Mouse (Mus musculus): ENCODE data around the gene Fbxo39.

The Fbxo39 gene

GRCm38 (mm10) chr11:72314151-72314895 lies at the start of gene Fbxo39:
Fbxo39 (plus strand) TSS chr11:72314444.
- no peak for DNase-seq (ENCODE audit: low read depth, low spot score)

GRCm38 (mm10) chr11:72265483-72265882 lies 48.8 kb upstream of the Fbxo39 start:
- no peak for DNase-seq (ENCODE audit: low read depth, low spot score)

- no peak for DNase-seq (ENCODE audit: low read depth, low spot score)
These were observed 47.9 kb upstream of the Fbxo39 start for GRCm38 (mm10) chr11:72266207-72266959.

GRCm38 (mm10) chr11:72266960-72267560 lies 47.2 kb upstream of the Fbxo39 start, which contains the start of gene Slc13a5:
Slc13a5 (minus strand) TSS chr11:72267222.
- no peak for DNase-seq (ENCODE audit: low read depth, low spot score)

GRCm38 (mm10) chr11:72271761-72272160 lies 42.5 kb upstream of the Fbxo39 start:
- no peak for DNase-seq (ENCODE audit: low read depth, low spot score)

- DNase-seq (ENCODE audit: low read depth, low spot score): no peak
These were observed 40.9 kb upstream of the Fbxo39 start for GRCm38 (mm10) chr11:72273341-72273740.

- DNase-seq (ENCODE audit: low read depth, low spot score): no peak
These were observed 32.9 kb upstream of the Fbxo39 start for GRCm38 (mm10) chr11:72281143-72281851.

- DNase-seq (ENCODE audit: low read depth, low spot score): no peak
These were observed 32.3 kb upstream of the Fbxo39 start for GRCm38 (mm10) chr11:72281852-72282400.

GRCm38 (mm10) chr11:72283486-72284224 lies 30.6 kb upstream of the Fbxo39 start:
- DNase-seq (ENCODE audit: low read depth, low spot score): no peak

GRCm38 (mm10) chr11:72284532-72285182 lies 29.6 kb upstream of the Fbxo39 start:
- no peak for DNase-seq (ENCODE audit: low read depth, low spot score)

- no peak for DNase-seq (ENCODE audit: low read depth, low spot score)
These were observed 28.2 kb upstream of the Fbxo39 start for GRCm38 (mm10) chr11:72285971-72286480.

GRCm38 (mm10) chr11:72286651-72287050 lies 27.6 kb upstream of the Fbxo39 start:
- DNase-seq (ENCODE audit: low read depth, low spot score): no peak

GRCm38 (mm10) chr11:72287126-72287525 lies 27.1 kb upstream of the Fbxo39 start:
- DNase-seq (ENCODE audit: low read depth, low spot score): no peak

- DNase-seq (ENCODE audit: low read depth, low spot score): no peak
These were observed 26.7 kb upstream of the Fbxo39 start for GRCm38 (mm10) chr11:72287543-72287942.

- DNase-seq (ENCODE audit: low read depth, low spot score): no peak
These were observed 21.1 kb upstream of the Fbxo39 start for GRCm38 (mm10) chr11:72293116-72293515.

GRCm38 (mm10) chr11:72301334-72301733 lies 12.9 kb upstream of the Fbxo39 start, which contains the start of gene Xaf1:
Xaf1 (plus strand) TSS chr11:72301629.
- DNase-seq (ENCODE audit: low read depth, low spot score): peak; percentile 39

GRCm38 (mm10) chr11:72302230-72302629 lies 12.0 kb upstream of the Fbxo39 start:
- no peak for DNase-seq (ENCODE audit: low read depth, low spot score)

- no peak for DNase-seq (ENCODE audit: low read depth, low spot score)
These were observed 6.8 kb upstream of the Fbxo39 start for GRCm38 (mm10) chr11:72307461-72307860.

- no peak for DNase-seq (ENCODE audit: low read depth, low spot score)
These were observed 5.3 kb upstream of the Fbxo39 start for GRCm38 (mm10) chr11:72308982-72309381.

GRCm38 (mm10) chr11:72310491-72310890 lies 3.8 kb upstream of the Fbxo39 start:
- DNase-seq (ENCODE audit: low read depth, low spot score): no peak
